Mouse (Mus musculus) ES-Bruce4 (cell line): Measurements from ENCODE around the gene Hbs1l. TPM values are rescaled to one million over a fixed set of nuclear protein-coding genes. Genes with fewer than 3 reads are reported as not detected.

ENCODE experiments used
- H3K27ac ChIP-seq: 2 replicates; pipeline ENCODE4 v1.5.1; 2012; ENCODE audit warnings: low read length, inconsistent platforms; ENCODE audit not compliant: insufficient read depth
- H3K27me3 ChIP-seq: 2 replicates; pipeline ENCODE4 v1.6.1; 2012; ENCODE audit warnings: mild to moderate bottlenecking, low read length, inconsistent platforms; ENCODE audit not compliant: control insufficient read depth, poor library complexity, insufficient read depth, severe bottlenecking
- H3K36me3 ChIP-seq: 2 replicates; pipeline ENCODE4 v1.6.1; 2012; ENCODE audit warnings: inconsistent platforms, mild to moderate bottlenecking, low read length, moderate library complexity; ENCODE audit not compliant: control insufficient read depth, poor library complexity, insufficient read depth, severe bottlenecking
- H3K4me1 ChIP-seq: one replicate; pipeline ENCODE4 v1.8.1; 2011; ENCODE audit warnings: low read length; ENCODE audit not compliant: control insufficient read depth, insufficient read depth
- H3K4me3 ChIP-seq: 2 replicates; pipeline ENCODE4 v1.5.1; 2011; ENCODE audit warnings: low read depth, mild to moderate bottlenecking, low read length
- H3K9ac ChIP-seq: 2 replicates; pipeline ENCODE4 v1.6.1; 2012; ENCODE audit warnings: low read depth, mild to moderate bottlenecking, inconsistent platforms; ENCODE audit not compliant: poor library complexity, severe bottlenecking
- H3K9me3 ChIP-seq: replicated peaks from 2 replicates; pipeline ENCODE4 v1.6.1; 2012; ENCODE audit warnings: mild to moderate bottlenecking, low read length, inconsistent platforms; ENCODE audit not compliant: control insufficient read depth, poor library complexity, insufficient read depth, severe bottlenecking
- CTCF ChIP-seq: IDR thresholded peaks from one replicate; pipeline ENCODE4 v1.8.1; 2011; ENCODE audit warnings: low read depth, low read length
- EP300 ChIP-seq: IDR thresholded peaks from 2 replicates; pipeline ENCODE4 v1.6.1; 2011; ENCODE audit warnings: low read depth, low read length; ENCODE audit not compliant: insufficient read depth
- POLR2A ChIP-seq: IDR thresholded peaks from one replicate; pipeline ENCODE4 v1.8.1; 2011; ENCODE audit warnings: low read length; ENCODE audit not compliant: insufficient read depth
- polyA plus RNA-seq: library from polyadenylated mRNA; stranded (reverse); fragments of >200 nt; gene quantifications from 2 replicates; pipeline ENCODE4 v1.2.4, GENCODE M21; 2011; ENCODE audit warnings: low read depth; ENCODE audit not compliant: missing spikeins, insufficient read depth, insufficient read length

Hbs1l gene
- polyA plus RNA-seq, 1 experiment, result 87.3 TPM

GRCm38 (mm10) chr10:21361871-21362270 is 66.1 kb downstream of the Hbs1l start:
- Histone ChIP-seq H3K9me3 (no peaks in the 10 kb centered on the region), H3K9ac (no peak overlapping the region), H3K36me3 (peaks cover 27% of the 10 kb centered on the region), H3K27ac (no peak overlapping the region), H3K4me3 (no peak overlapping the region), H3K27me3 (no peaks in the 10 kb centered on the region), H3K4me1 (no peaks in the 10 kb centered on the region)
- no peak for TF ChIP-seq POLR2A
- TF ChIP-seq CTCF, result no peak
- no peak for TF ChIP-seq EP300

DNA sequence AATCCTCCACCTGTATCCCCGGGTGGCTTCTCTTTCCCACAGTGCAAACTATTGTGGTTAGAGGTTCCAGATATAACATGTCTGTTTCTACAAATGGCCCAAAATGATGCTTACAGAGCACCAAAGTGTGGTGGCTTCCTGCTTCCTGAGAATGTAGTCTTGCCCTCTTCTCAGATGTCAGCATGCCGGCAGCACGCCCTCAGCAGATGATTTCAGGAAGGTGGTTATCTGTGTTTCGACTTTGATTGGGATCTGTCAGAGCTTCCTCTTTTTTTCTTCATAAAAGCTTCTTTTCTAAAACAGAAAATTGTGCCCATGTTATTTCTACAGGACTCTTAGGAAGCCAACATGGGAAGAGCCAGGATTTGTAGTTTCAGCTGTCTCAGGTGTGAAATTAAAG is 67.5 kb downstream of the Hbs1l start:
- Histone ChIP-seq H3K9ac (no peak overlapping the region), H3K36me3 (peaks cover 31% of the 10 kb centered on the region), H3K4me3 (no peak overlapping the region)

GRCm38 (mm10) chr10:21364946-21365345 is 69.2 kb downstream of the Hbs1l start:
- H3K9me3 ChIP-seq, result no peaks in the 10 kb centered on the region
- no peaks in the 10 kb centered on the region for H3K4me1 ChIP-seq
- H3K9ac ChIP-seq, result no peak overlapping the region
- no peak overlapping the region for H3K27ac ChIP-seq
- H3K36me3 ChIP-seq, result peaks cover 29% of the 10 kb centered on the region
- H3K4me3 ChIP-seq, result no peak overlapping the region
- TF ChIP-seq EP300 (no peak), POLR2A (no peak), CTCF (no peak)
- no peaks in the 10 kb centered on the region for H3K27me3 ChIP-seq

More for the DNA sequence above, 67.5 kb downstream of the Hbs1l start:
- no peak for TF ChIP-seq CTCF
- TF ChIP-seq POLR2A, result no peak
- no peak for TF ChIP-seq EP300
- Histone ChIP-seq H3K27me3 (no peaks in the 10 kb centered on the region), H3K27ac (no peak overlapping the region), H3K4me1 (no peaks in the 10 kb centered on the region), H3K9me3 (no peaks in the 10 kb centered on the region)

- Histone ChIP-seq H3K4me1 (no peaks in the 10 kb centered on the region), H3K36me3 (peaks cover 29% of the 10 kb centered on the region)
- no peak for TF ChIP-seq POLR2A
- no peak for TF ChIP-seq CTCF
- TF ChIP-seq EP300, result no peak
Observed at GRCm38 (mm10) chr10:21365897-21366296, 70.1 kb downstream of the Hbs1l start.

GRCm38 (mm10) chr10:21366471-21366870 is 70.7 kb downstream of the Hbs1l start:
- Histone ChIP-seq H3K27me3 (no peaks in the 10 kb centered on the region), H3K4me3 (no peak overlapping the region), H3K9me3 (no peaks in the 10 kb centered on the region), H3K4me1 (no peaks in the 10 kb centered on the region), H3K36me3 (peaks cover 25% of the 10 kb centered on the region), H3K27ac (no peak overlapping the region), H3K9ac (no peak overlapping the region)
- no peak for TF ChIP-seq POLR2A
- no peak for TF ChIP-seq CTCF
- no peak for TF ChIP-seq EP300

More at GRCm38 (mm10) chr10:21365897-21366296, 70.1 kb downstream of the Hbs1l start:
- Histone ChIP-seq H3K9ac (no peak overlapping the region), H3K4me3 (no peak overlapping the region), H3K27ac (no peak overlapping the region), H3K9me3 (no peaks in the 10 kb centered on the region), H3K27me3 (no peaks in the 10 kb centered on the region)

DNA sequence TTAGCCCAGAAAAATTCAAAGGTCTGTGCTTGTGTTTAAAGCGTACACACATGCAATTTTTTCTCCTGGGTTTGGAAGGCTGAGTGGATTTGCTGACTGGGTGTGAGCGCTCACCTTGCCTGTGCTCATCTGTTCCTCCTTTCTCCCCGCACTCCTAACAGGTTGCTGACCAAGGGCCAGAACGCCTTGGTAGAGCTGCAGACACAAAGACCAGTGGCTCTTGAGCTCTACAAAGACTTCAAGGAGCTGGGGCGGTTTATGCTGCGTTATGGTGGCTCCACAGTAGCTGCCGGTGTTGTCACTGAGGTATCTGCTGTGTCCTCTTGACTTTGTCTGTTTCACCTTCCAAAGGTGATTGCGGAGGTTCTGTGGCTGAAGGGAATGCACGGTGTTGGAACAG is 71.7 kb downstream of the Hbs1l start:
- H3K27me3 ChIP-seq, result no peaks in the 10 kb centered on the region
- no peaks in the 10 kb centered on the region for H3K9me3 ChIP-seq
- H3K9ac ChIP-seq, result no peak overlapping the region
- H3K4me3 ChIP-seq, result no peak overlapping the region
- TF ChIP-seq CTCF (no peak), POLR2A (no peak), EP300 (no peak)
- no peaks in the 10 kb centered on the region for H3K4me1 ChIP-seq
- peaks cover 22% of the 10 kb centered on the region for H3K36me3 ChIP-seq
- H3K27ac ChIP-seq, result no peak overlapping the region
